Mouse (Mus musculus) frontal cortex, postnatal 36 days (tissue): Measurements from ENCODE around the gene Akr1b8.
"Not testable (repeated sequence)": the region's sequence is repeated elsewhere in the genome, so short reads cannot be mapped to it uniquely, and the experiment has no call there.

Experiments
- DNase-seq, 2 experiments: peaks; one replicate each; pipeline ENCODE4 v3.0.0; 2022; ENCODE audit warnings: low spot score in 2 of 2

The Akr1b8 gene

DNA sequence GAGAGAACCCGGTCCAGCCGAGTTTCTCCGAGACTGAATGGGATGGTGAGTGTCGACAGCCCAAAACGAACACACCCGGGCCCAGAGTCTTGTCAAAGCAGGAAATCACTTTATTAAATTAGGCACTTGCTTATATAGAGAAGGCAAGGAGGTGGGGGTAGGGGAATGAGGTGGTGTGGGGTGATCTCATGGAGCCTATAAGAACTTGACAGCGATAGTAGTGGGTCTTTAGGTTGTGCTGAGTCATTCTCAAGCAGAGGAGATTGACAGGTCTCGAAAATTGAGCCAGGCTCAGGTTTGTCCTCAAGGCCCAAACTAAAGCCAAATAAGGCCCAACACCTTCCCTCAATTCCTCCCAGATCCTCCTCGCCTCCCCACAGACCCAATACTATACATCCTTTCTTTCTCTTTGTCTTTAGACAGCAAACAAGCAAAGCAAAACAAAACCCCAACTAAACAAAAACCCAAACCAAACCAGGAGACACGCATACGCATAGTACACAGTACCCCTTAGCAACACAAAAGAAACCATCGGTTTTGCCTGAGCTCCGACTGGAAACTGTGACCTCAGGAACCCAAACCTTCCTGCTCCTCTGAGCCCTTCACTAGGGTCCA is 45.8 kb downstream of the Akr1b8 start:
- DNase-seq: no peak

GRCm38 (mm10) chr6:34400696-34401095 is 46.8 kb downstream of the Akr1b8 start:
- no peak for DNase-seq

- DNase-seq: no peak
These were observed 52.8 kb downstream of the Akr1b8 start for GRCm38 (mm10) chr6:34406746-34407145.

- DNase-seq: no peak
These were observed 53.5 kb downstream of the Akr1b8 start for GRCm38 (mm10) chr6:34407403-34407802.

- DNase-seq: no peak
These were observed 58.1 kb downstream of the Akr1b8 start, which contains the start of gene Akr1b7 for GRCm38 (mm10) chr6:34412023-34412422. TSS of gene Akr1b7 (plus strand) at chr6:34412334.

DNA sequence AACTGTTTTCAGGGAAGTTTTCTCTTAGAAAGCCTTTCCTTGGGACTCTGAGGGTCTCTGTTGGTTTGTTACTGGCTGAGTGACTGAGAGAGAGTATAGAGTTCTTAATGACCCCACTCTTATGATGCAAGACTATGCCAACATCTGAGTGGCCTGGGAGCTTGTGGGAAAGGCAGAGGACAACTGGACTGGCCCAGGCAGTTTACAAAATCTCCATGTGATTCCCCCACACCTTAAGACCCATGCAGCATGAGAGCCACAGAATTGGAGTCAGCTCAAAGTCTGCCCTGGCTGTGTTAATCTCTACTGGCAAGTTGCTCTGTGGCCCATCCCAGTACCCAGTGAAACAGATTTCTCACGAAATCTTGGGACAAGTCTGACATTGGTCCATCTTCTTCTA is 58.8 kb downstream of the Akr1b8 start:
- no peak for DNase-seq

GRCm38 (mm10) chr6:34413386-34413785 is 59.5 kb downstream of the Akr1b8 start:
- DNase-seq: not testable (repeated sequence)

DNA sequence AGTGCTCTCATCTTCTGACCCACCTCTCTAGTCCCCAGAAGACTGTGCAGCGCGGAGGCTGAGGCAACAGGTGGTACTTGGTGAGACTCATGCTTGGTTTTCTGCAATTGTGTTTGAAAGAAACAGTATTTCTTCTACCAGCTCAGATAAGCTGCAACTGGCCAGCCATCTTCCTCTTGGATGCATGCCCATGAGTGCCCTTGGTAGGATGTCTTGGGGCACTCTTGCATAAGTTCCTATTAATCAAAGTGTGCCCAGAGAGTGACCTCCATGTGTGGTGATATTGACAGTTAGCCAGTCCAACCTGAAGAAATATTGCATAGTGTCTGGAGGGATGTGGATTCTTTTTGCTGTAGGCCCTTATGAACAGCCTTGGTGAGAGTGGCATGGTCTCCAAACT is 62.6 kb downstream of the Akr1b8 start:
- no peak for DNase-seq
